Mouse (Mus musculus) MEL (cell line): ENCODE measurements around the gene Fgfr2. TPM values are rescaled to one million over a fixed set of nuclear protein-coding genes. Genes with fewer than 3 reads are reported as not detected.

Source experiments
- DNase-seq: peaks from one replicate; pipeline ENCODE4 v3.0.0; 2011; ENCODE audit warnings: low read depth, low spot score
- H3K27ac ChIP-seq: 2 replicates; pipeline ENCODE4 v1.5.1; 2012; ENCODE audit warnings: low read depth, mild to moderate bottlenecking, control low read depth, low read length, moderate library complexity; ENCODE audit not compliant: control insufficient read depth
- H3K27me3 ChIP-seq, 2 experiments: fragments of 150-350 bp in 1 of 2; sonication (generic) in 1 of 2; 2 replicates each; pipeline ENCODE4 v1.6.1; 2012; ENCODE audit warnings: low read length in 2 of 2, mild to moderate bottlenecking in 2 of 2, improper control_type of control experiment in 1 of 2, moderate library complexity in 1 of 2; ENCODE audit not compliant: insufficient read depth in 2 of 2, control insufficient read depth in 1 of 2
- H3K36me3 ChIP-seq, 2 experiments: 2 replicates each; pipeline ENCODE4 v1.6.1; 2012 to 2014; ENCODE audit warnings: low read length in 2 of 2, improper control_type of control experiment in 1 of 2, inconsistent platforms in 1 of 2, mild to moderate bottlenecking in 1 of 2; ENCODE audit not compliant: insufficient read depth in 2 of 2, control insufficient read depth in 1 of 2
- H3K4me1 ChIP-seq, 2 experiments: fragments of 150-350 bp in 1 of 2; sonication (generic) in 1 of 2; 2 replicates each; pipeline ENCODE4 v1.6.1; 2012; ENCODE audit warnings: low read length in 2 of 2, improper control_type of control experiment in 1 of 2, mild to moderate bottlenecking in 1 of 2; ENCODE audit not compliant: insufficient read depth in 2 of 2, control insufficient read depth in 1 of 2
- H3K4me3 ChIP-seq, 2 experiments: fragments of 150-350 bp in 1 of 2; sonication (generic) in 1 of 2; 2 replicates each; pipeline ENCODE4 v1.5.1; 2012; ENCODE audit warnings: low read depth in 2 of 2, low read length in 2 of 2, mild to moderate bottlenecking in 2 of 2, moderate library complexity in 2 of 2, control low read depth in 1 of 2, improper control_type of control experiment in 1 of 2; ENCODE audit not compliant: control insufficient read depth in 1 of 2, insufficient read depth in 1 of 2
- H3K79me2 ChIP-seq: 2 replicates; pipeline ENCODE4 v1.6.1; 2012; ENCODE audit warnings: mild to moderate bottlenecking, low read length, moderate library complexity; ENCODE audit not compliant: control insufficient read depth, poor library complexity, insufficient read depth
- H3K9ac ChIP-seq: 2 replicates; pipeline ENCODE4 v1.6.1; 2012; ENCODE audit warnings: low read depth, mild to moderate bottlenecking, control low read depth, low read length, moderate library complexity; ENCODE audit not compliant: control insufficient read depth, poor library complexity, severe bottlenecking
- H3K9me3 ChIP-seq: fragments of 150-350 bp; sonication (generic); replicated peaks from 2 replicates; pipeline ENCODE4 v1.6.1; 2012; ENCODE audit warnings: mild to moderate bottlenecking, low read length, improper control_type of control experiment, moderate library complexity; ENCODE audit not compliant: insufficient read depth
- BHLHE40 ChIP-seq: IDR thresholded peaks from 2 replicates; pipeline ENCODE4 v1.6.1; 2012; ENCODE audit warnings: low read depth, mild to moderate bottlenecking, inconsistent platforms, low read length, improper control_type of control experiment, borderline replicate concordance
- CHD2 ChIP-seq: IDR thresholded peaks from 2 replicates; pipeline ENCODE4 v1.6.1; 2011; ENCODE audit warnings: low read length, improper control_type of control experiment
- CTCF ChIP-seq, 3 experiments: IDR thresholded peaks in 2 of 3; conservative IDR thresholded peaks in 1 of 3; 2 replicates each; pipeline ENCODE4 v1.5.1; 2011 to 2012; ENCODE audit warnings: low read length in 3 of 3, low read depth in 2 of 3, mild to moderate bottlenecking in 2 of 3, improper control_type of control experiment in 1 of 3, inconsistent platforms in 1 of 3, mixed read lengths in 1 of 3, moderate library complexity in 1 of 3; ENCODE audit not compliant: control insufficient read depth in 1 of 3, insufficient read depth in 1 of 3, poor library complexity in 1 of 3, severe bottlenecking in 1 of 3
- E2F4 ChIP-seq: IDR thresholded peaks from 2 replicates; pipeline ENCODE4 v1.6.1; 2011; ENCODE audit warnings: low read depth, low read length, improper control_type of control experiment, borderline replicate concordance
- ELF1 ChIP-seq: IDR thresholded peaks from 2 replicates; pipeline ENCODE4 v1.6.1; 2014; ENCODE audit warnings: low read depth, mild to moderate bottlenecking, inconsistent platforms, low read length, improper control_type of control experiment, moderate library complexity
- EP300 ChIP-seq, 2 experiments: IDR thresholded peaks; 2 replicates each; pipeline ENCODE4 v1.6.1; 2011; ENCODE audit warnings: improper control_type of control experiment in 2 of 2, low read length in 2 of 2, low read depth in 1 of 2, mild to moderate bottlenecking in 1 of 2
- GABPA ChIP-seq: IDR thresholded peaks from 2 replicates; pipeline ENCODE4 v1.6.1; 2012; ENCODE audit warnings: low read depth, mild to moderate bottlenecking, inconsistent platforms, low read length, improper control_type of control experiment, moderate library complexity
- GATA1 ChIP-seq: IDR thresholded peaks from 2 replicates; pipeline ENCODE4 v1.6.1; 2011; ENCODE audit warnings: low read depth, low read length, improper control_type of control experiment
- HCFC1 ChIP-seq: IDR thresholded peaks from 2 replicates; pipeline ENCODE4 v1.6.1; 2012; ENCODE audit warnings: low read depth, mild to moderate bottlenecking, inconsistent platforms, low read length, improper control_type of control experiment, moderate library complexity
- JUND ChIP-seq: IDR thresholded peaks from 2 replicates; pipeline ENCODE4 v1.6.1; 2011; ENCODE audit warnings: low read depth, mild to moderate bottlenecking, improper control_type of control experiment, low read length
- KAT2A ChIP-seq: conservative IDR thresholded peaks from 2 replicates; pipeline ENCODE4 v1.6.1; 2012; ENCODE audit warnings: low read depth, low read length, improper control_type of control experiment, inconsistent platforms
- MAX ChIP-seq: IDR thresholded peaks from 2 replicates; pipeline ENCODE4 v1.6.1; 2011; ENCODE audit warnings: low read length, improper control_type of control experiment
- MAZ ChIP-seq: IDR thresholded peaks from 2 replicates; pipeline ENCODE4 v1.6.1; 2012; ENCODE audit warnings: low read depth, mild to moderate bottlenecking, inconsistent platforms, low read length, improper control_type of control experiment
- MYB ChIP-seq: IDR thresholded peaks from 2 replicates; pipeline ENCODE4 v1.6.1; 2011; ENCODE audit warnings: mild to moderate bottlenecking, low read depth, low read length, improper control_type of control experiment
- MYC ChIP-seq: IDR thresholded peaks from 2 replicates; pipeline ENCODE4 v1.6.1; 2011; ENCODE audit warnings: low read depth, mild to moderate bottlenecking, low read length, improper control_type of control experiment, moderate library complexity
- NELFE ChIP-seq: IDR thresholded peaks from 2 replicates; pipeline ENCODE4 v1.6.1; 2011; ENCODE audit warnings: low read depth, low read length, improper control_type of control experiment
- NRF1 ChIP-seq: IDR thresholded peaks from 2 replicates; pipeline ENCODE4 v1.6.1; 2014; ENCODE audit warnings: low read depth, mild to moderate bottlenecking, inconsistent platforms, low read length, improper control_type of control experiment, moderate library complexity; ENCODE audit not compliant: poor library complexity, insufficient read depth, severe bottlenecking
- POLR2AphosphoS2 ChIP-seq: IDR thresholded peaks from 2 replicates; pipeline ENCODE4 v1.6.1; 2011; ENCODE audit warnings: low read length, improper control_type of control experiment
- POLR2AphosphoS5 ChIP-seq: IDR thresholded peaks from 2 replicates; pipeline ENCODE4 v1.6.1; 2012; ENCODE audit warnings: low read depth, borderline replicate concordance, mild to moderate bottlenecking, inconsistent platforms, low read length, moderate library complexity, mixed read lengths
- RAD21 ChIP-seq: IDR thresholded peaks from 2 replicates; pipeline ENCODE4 v1.6.1; 2011; ENCODE audit warnings: mild to moderate bottlenecking, low read depth, low read length, improper control_type of control experiment
- RCOR1 ChIP-seq: IDR thresholded peaks from 2 replicates; pipeline ENCODE4 v1.6.1; 2012; ENCODE audit warnings: low read depth, mild to moderate bottlenecking, inconsistent platforms, low read length, improper control_type of control experiment
- SIN3A ChIP-seq: IDR thresholded peaks from 2 replicates; pipeline ENCODE4 v1.6.1; 2012; ENCODE audit warnings: low read length, improper control_type of control experiment, inconsistent platforms
- TAL1 ChIP-seq: IDR thresholded peaks from 2 replicates; pipeline ENCODE4 v1.6.1; 2012; ENCODE audit warnings: mild to moderate bottlenecking, inconsistent platforms, low read length, moderate library complexity, mixed read lengths
- TBP ChIP-seq: IDR thresholded peaks from 2 replicates; pipeline ENCODE4 v1.8.0; 2011; ENCODE audit warnings: low read depth, low read length, improper control_type of control experiment
- TCF12 ChIP-seq: IDR thresholded peaks from 2 replicates; pipeline ENCODE4 v1.6.1; 2014; ENCODE audit warnings: low read depth, mild to moderate bottlenecking, inconsistent platforms, low read length, improper control_type of control experiment, moderate library complexity
- USF1 ChIP-seq: IDR thresholded peaks from 2 replicates; pipeline ENCODE4 v1.6.1; 2014; ENCODE audit warnings: low read depth, mild to moderate bottlenecking, inconsistent platforms, low read length, improper control_type of control experiment, moderate library complexity
- ZKSCAN1 ChIP-seq: IDR thresholded peaks from 2 replicates; pipeline ENCODE4 v1.6.1; 2012; ENCODE audit warnings: low read depth, mild to moderate bottlenecking, inconsistent platforms, low read length, improper control_type of control experiment, moderate library complexity
- ZMIZ1 ChIP-seq: IDR thresholded peaks from 2 replicates; pipeline ENCODE4 v1.6.1; 2012; ENCODE audit warnings: low read depth, mild to moderate bottlenecking, inconsistent platforms, low read length, improper control_type of control experiment, moderate library complexity
- polyA plus RNA-seq, 2 experiments: library from polyadenylated mRNA; stranded (reverse) in 1 of 2; unstranded in 1 of 2; fragments of >175 nt in 1 of 2; fragments of >200 nt in 1 of 2; gene quantifications; 2 replicates each; pipeline versions ENCODE4 v1.2.1 to v1.2.4; 2012; ENCODE audit warnings: low replicate concordance in 2 of 2, low read depth in 1 of 2; ENCODE audit not compliant: insufficient read length in 2 of 2, insufficient read depth in 1 of 2, missing spikeins in 1 of 2
- total RNA-seq: library from RNA; depleted of rRNA; stranded (reverse); fragments of 300-350 nt; gene quantifications from 2 replicates; pipeline ENCODE4 v1.2.3, GENCODE M21; 2012

Fgfr2 gene
- total and polyA plus RNA-seq, 3 experiments = not detected

DNA sequence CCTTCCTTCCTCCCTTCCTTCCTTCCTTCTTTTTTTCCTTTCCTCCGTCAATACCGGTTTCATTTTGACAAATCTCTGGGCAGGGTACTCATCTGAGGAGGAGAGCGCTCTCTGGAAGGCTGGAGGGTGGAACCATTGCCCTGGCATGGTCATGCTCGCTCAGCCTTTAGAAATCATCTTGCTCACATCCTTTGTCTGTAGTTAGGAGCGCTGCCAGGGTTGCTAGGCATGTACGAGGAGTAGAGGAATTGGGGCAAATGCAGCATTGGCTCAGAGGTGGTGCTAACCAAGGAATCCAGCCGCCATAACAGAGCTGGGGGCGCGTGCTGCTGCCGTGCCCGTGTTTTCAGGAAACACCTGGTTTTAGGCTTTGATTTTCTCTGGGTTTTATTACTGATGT is 491.8 kb downstream of the Fgfr2 start:
- Histone ChIP-seq H3K4me3 (no peak overlapping the region), H3K27ac (no peak overlapping the region), H3K9me3 (no peaks in the 10 kb centered on the region), H3K9ac (no peak overlapping the region), H3K79me2 (no peaks in the 10 kb centered on the region), H3K27me3 (no peaks in the 10 kb centered on the region), H3K36me3 (no peaks in the 10 kb centered on the region), H3K4me1 (no peaks in the 10 kb centered on the region)
- no peak for DNase-seq
- TF ChIP-seq CHD2 (no peak), TAL1 (no peak), SIN3A (no peak), GABPA (no peak), TBP (no peak), MAZ (no peak), TCF12 (no peak), MYB (no peak), JUND (no peak), RAD21 (no peak), E2F4 (no peak), NRF1 (no peak), MYC (no peak), CTCF (IDR thresholded peaks at IDR 0.05 in 2 of 3, conservative IDR thresholded peaks at IDR 0.05 in 1 of 3; ENCODE audit: control insufficient read depth in 1 of 3, insufficient read depth in 1 of 3, low read depth in 2 of 3, low read length in 3 of 3, poor library complexity in 1 of 3, severe bottlenecking in 1 of 3) (no peak), MAX (no peak)

DNA sequence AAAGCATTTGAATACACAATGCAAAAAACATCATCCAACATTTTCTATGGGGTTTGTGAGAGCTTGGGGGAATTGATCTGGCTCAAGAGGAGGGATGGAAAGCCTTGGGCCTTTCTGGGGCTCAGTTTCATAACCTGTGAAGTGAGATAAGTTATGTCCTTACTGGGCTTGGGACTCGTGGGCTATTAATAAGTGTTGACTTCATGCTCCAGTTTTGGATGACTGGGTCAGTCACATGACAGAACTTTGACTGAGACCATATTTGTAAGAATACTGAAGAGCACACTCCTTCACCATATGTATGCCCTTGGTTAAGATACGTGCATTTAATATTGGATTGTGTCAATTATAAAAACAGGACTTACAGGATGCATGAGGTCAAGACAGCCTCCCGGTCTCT is 495.7 kb downstream of the Fgfr2 start:
- H3K36me3 ChIP-seq = no peaks in the 10 kb centered on the region
- no peaks in the 10 kb centered on the region for H3K9me3 ChIP-seq
- no peak for TF ChIP-seq ELF1
- TF ChIP-seq HCFC1 = no peak
- no peak for TF ChIP-seq POLR2AphosphoS2
- TF ChIP-seq RCOR1 = no peak
- TF ChIP-seq ZMIZ1 = no peak
- no peak for TF ChIP-seq E2F4
- no peak for TF ChIP-seq GATA1
- no peak for TF ChIP-seq NELFE
- TF ChIP-seq USF1 = no peak
- no peak for TF ChIP-seq MAX
- TF ChIP-seq MYC = no peak
- no peak for TF ChIP-seq BHLHE40
- TF ChIP-seq KAT2A = no peak
- TF ChIP-seq POLR2AphosphoS5 = no peak
- no peak for TF ChIP-seq CTCF (IDR thresholded peaks at IDR 0.05 in 2 of 3, conservative IDR thresholded peaks at IDR 0.05 in 1 of 3; ENCODE audit: control insufficient read depth in 1 of 3, insufficient read depth in 1 of 3, low read depth in 2 of 3, low read length in 3 of 3, poor library complexity in 1 of 3, severe bottlenecking in 1 of 3)
- TF ChIP-seq ZKSCAN1 = no peak
- TF ChIP-seq EP300 (IDR thresholded peaks at IDR 0.05; ENCODE audit: low read depth in 1 of 2, low read length in 2 of 2) = no peak
- no peak for TF ChIP-seq RAD21
- no peak for DNase-seq
- no peaks in the 10 kb centered on the region for H3K4me1 ChIP-seq
- H3K4me3 ChIP-seq = no peak overlapping the region
- H3K79me2 ChIP-seq = no peaks in the 10 kb centered on the region
- no peak overlapping the region for H3K27ac ChIP-seq
- no peaks in the 10 kb centered on the region for H3K27me3 ChIP-seq
- H3K9ac ChIP-seq = no peak overlapping the region
